Mouse (Mus musculus) forebrain, embryonic 11.5 days (tissue): Measurements from ENCODE around the gene Tmem88b. TPM values are rescaled to one million over a fixed set of nuclear protein-coding genes. Genes with fewer than 3 reads are reported as not detected.

Source experiments
- ATAC-seq: fragments of 200-750 bp; cut with Nextera tagmentation; replicated peaks from 2 replicates; pipeline ENCODE4 v1.8.0; 2017; ENCODE audit warnings: moderate TSS enrichment; ENCODE audit not compliant: low FRiP score
- DNase-seq: peaks from one replicate; pipeline ENCODE4 v3.0.0-alpha.2; 2017; ENCODE audit warnings: low spot score
- H3K27ac ChIP-seq: fragments of 300-500 bp; sonication (generic); 2 replicates; pipeline ENCODE4 v1.5.1; 2014; ENCODE audit warnings: low read depth, low read length
- H3K27me3 ChIP-seq: fragments of 300-500 bp; sonication (generic); 2 replicates; pipeline ENCODE4 v1.6.1; 2014; ENCODE audit warnings: mild to moderate bottlenecking, low read length, mixed read lengths; ENCODE audit not compliant: control insufficient read depth, insufficient read depth
- H3K36me3 ChIP-seq: fragments of 300-500 bp; sonication (generic); 2 replicates; pipeline ENCODE4 v1.6.1; 2014; ENCODE audit warnings: mild to moderate bottlenecking, low read length, moderate library complexity, mixed read lengths; ENCODE audit not compliant: control insufficient read depth, insufficient read depth
- H3K4me1 ChIP-seq: fragments of 300-500 bp; sonication (generic); replicated peaks from 2 replicates; pipeline ENCODE4 v1.6.1; 2014; ENCODE audit warnings: low read length, mixed read lengths; ENCODE audit not compliant: control insufficient read depth, insufficient read depth
- H3K4me2 ChIP-seq: fragments of 300-500 bp; sonication (generic); 2 replicates; pipeline ENCODE4 v1.6.1; 2014; ENCODE audit warnings: low read depth, mild to moderate bottlenecking, low read length, moderate library complexity, mixed read lengths; ENCODE audit not compliant: severe bottlenecking
- H3K4me3 ChIP-seq: fragments of 300-500 bp; sonication (generic); 2 replicates; pipeline ENCODE4 v1.5.1; 2014; ENCODE audit warnings: low read depth, low read length
- H3K9ac ChIP-seq: fragments of 300-500 bp; sonication (generic); 2 replicates; pipeline ENCODE4 v1.6.1; 2014; ENCODE audit warnings: low read length
- H3K9me3 ChIP-seq: fragments of 300-500 bp; sonication (generic); 2 replicates; pipeline ENCODE4 v1.6.1; 2016; ENCODE audit warnings: low read length, mixed read lengths; ENCODE audit not compliant: control insufficient read depth
- WGBS: fragments of 180-500 bp; shearing (Covaris S2); extraction: QIAGEN DNeasy Blood & Tissue Kit; methylation state at CpG from one replicate; pipeline ENCODE4 v1.1.7; 2014; 5-methylcytosine and 5-hydroxymethylcytosine counted together
- polyA plus RNA-seq: library from polyadenylated mRNA; unstranded; fragments of >200 nt; fragmentation: Nextera tagmentation; extraction: Ambion mirVana; gene quantifications from 2 replicates; pipeline ENCODE4 v1.2.1, GENCODE M21; 2014

The Tmem88b gene
- polyA plus RNA-seq, 1 experiment from 2014 or later, result 0.43 TPM

DNA sequence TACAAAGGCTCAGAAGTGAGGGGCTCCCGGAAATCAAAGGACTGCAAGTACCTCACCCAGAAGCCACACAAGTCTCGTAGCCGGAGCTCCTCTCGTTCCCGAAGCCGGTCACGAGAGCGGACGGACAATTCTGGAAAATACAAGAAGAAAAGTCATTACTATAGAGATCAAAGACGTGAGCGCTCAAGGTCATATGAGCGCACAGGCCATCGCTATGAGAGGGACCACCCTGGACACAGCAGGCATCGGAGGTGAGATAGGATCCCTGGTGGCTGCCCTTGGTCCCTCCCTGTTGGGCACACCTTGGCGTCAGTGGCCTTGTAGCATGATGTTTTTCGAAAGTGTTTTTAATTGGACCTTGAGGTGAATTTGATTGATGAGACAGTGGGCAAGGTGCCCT lies 37.8 kb upstream of the Tmem88b start:
- no peak for DNase-seq
- ATAC-seq, result no peak

DNA sequence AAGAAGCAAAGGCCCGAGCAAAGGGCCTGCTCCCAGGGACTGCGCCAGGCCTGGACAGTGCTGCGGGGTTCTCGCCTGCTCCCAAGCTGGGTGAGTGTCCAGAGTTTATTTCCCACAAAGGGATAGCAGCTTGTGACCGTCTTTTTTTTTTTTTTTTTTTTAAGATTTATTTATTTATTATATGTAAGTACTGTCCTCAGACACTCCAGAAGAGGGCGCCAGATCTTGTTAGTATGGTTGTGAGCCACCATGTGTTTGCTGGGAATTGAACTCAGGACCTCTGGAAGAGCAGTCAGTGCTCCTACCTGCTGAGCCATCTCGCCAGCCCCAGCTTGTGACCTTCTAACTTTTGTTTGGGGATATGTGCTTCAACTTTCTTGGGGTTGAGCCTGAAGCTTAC lies 35.4 kb upstream of the Tmem88b start:
- H3K4me2 ChIP-seq, result no peak overlapping the region
- H3K36me3 ChIP-seq, result peaks cover 43% of the 10 kb centered on the region
- 87% methylated on average over 7 of the region's 7 CpGs for WGBS
- H3K27ac ChIP-seq, result no peak overlapping the region
- H3K27me3 ChIP-seq, result no peaks in the 10 kb centered on the region
- DNase-seq (no peak), ATAC-seq (no peak)
- no peak overlapping the region for H3K4me3 ChIP-seq
- H3K9ac ChIP-seq, result no peak overlapping the region
- no peaks in the 10 kb centered on the region for H3K4me1 ChIP-seq
- no peaks in the 10 kb centered on the region for H3K9me3 ChIP-seq

More for the DNA sequence above, 37.8 kb upstream of the Tmem88b start:
- no peaks in the 10 kb centered on the region for H3K4me1 ChIP-seq
- H3K27me3 ChIP-seq, result no peaks in the 10 kb centered on the region
- no peaks in the 10 kb centered on the region for H3K9me3 ChIP-seq
- no peak overlapping the region for H3K27ac ChIP-seq
- H3K9ac ChIP-seq, result no peak overlapping the region
- WGBS, result 96% methylated on average over 16 of the region's 16 CpGs
- no peak overlapping the region for H3K4me3 ChIP-seq
- H3K4me2 ChIP-seq, result no peak overlapping the region
- H3K36me3 ChIP-seq, result peaks cover 37% of the 10 kb centered on the region

DNA sequence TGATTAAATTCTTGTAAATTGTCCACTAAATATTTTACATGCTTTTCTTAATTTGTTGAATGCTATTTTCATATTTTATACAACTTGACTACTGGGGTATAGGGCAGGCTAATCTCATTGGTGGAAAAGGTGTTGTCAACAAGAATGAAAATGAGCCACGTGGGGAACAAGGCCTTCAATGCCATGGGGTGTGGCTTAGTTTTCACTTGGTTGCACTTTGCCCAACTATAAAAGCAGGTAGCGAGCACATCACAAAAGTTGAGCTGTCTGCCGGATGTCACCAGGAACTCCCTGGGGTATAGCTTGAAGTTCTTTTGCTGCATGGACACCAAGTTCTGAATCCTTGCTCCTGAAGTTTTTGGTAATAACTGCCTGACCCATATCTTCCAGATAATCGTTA lies 31.9 kb upstream of the Tmem88b start:
- DNase-seq, result no peak
- no peaks in the 10 kb centered on the region for H3K9me3 ChIP-seq
- no peaks in the 10 kb centered on the region for H3K27me3 ChIP-seq
- ATAC-seq, result no peak
- no peak overlapping the region for H3K4me2 ChIP-seq
- peaks cover 7% of the 10 kb centered on the region for H3K4me1 ChIP-seq
- WGBS, result 83% methylated on average over 4 of the region's 4 CpGs
- H3K36me3 ChIP-seq, result peaks cover 22% of the 10 kb centered on the region
- no peak overlapping the region for H3K4me3 ChIP-seq
- H3K27ac ChIP-seq, result no peak overlapping the region
- no peak overlapping the region for H3K9ac ChIP-seq

DNA sequence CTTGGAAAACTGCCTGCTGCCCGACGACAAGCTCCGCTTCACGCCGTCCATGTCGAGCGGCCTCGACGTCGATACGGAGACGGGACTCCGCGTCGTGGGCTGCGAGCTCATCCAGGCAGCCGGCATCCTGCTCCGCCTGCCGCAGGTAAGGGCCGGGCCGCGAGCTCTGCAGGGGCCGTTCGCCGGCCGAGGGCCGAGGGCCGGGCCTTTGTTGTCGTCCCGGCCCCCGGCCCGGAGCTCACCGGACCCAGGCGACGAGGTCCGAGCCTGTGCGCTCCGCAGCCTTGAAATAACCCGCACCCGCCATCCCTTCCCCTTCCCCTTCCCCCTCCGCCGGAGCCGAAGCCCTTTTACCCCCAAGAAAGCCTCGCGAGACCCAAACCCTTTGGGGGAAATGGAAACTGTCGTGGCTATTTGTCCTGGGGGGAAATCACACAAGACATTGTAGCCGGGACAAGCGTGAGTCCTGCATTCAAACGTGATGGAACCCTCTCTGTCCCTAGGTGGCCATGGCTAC lies 27.0 kb upstream of the Tmem88b start:
- ATAC-seq, result peak; percentile 40
- WGBS, result under 1% methylated on average over 49 of the region's 49 CpGs
- Histone ChIP-seq H3K36me3 (peaks cover 7% of the 10 kb centered on the region), H3K27me3 (no peaks in the 10 kb centered on the region), H3K4me1 (peaks cover 8% of the 10 kb centered on the region), H3K27ac (peak overlapping the region; percentile 71), H3K9ac (peak overlapping the region; percentile 99), H3K4me3 (peak overlapping the region; percentile 100), H3K9me3 (no peaks in the 10 kb centered on the region), H3K4me2 (peak overlapping the region; percentile 97)
- no peak for DNase-seq

DNA sequence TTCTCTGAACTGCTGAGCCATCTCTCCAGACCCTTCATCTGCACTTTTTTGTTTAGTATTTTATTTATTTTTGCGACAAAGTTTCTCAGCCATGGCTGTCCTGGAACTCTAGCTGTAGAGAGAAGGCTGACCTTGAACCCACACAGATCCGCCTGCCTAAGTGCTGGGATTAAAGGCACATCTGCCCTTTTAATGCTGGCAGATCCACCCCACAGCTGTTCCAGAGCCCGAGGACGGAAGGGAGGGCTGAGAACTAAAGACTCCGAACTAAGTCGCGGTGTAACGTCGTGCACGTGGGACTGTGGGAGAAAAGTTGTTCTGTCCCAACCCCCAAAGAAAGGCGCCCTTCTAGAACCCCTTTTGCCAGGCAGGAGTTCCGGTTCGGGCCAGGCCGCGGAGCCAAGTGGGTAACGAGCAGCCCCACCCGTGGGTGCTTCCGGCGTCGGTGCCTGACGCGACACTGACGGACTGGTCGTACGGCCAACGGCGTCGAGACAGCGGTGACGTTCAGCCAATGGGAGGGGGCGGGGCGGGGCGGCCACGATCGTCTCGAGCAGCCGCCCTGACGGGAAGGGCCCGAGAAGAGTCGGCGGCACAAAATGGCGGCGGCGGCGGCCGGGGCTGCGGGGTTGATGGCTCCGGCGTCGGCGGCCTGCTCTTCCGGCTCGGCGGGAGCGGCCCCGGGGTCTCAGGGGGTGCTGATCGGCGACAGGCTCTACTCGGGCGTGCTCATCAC lies 26.4 kb upstream of the Tmem88b start, which contains the start of gene Ccnl2:
Gene Ccnl2 (plus strand): TSS at position 561 of the 736 bp plus-strand sequence.
- peaks cover 8% of the 10 kb centered on the region for H3K4me1 ChIP-seq

DNA sequence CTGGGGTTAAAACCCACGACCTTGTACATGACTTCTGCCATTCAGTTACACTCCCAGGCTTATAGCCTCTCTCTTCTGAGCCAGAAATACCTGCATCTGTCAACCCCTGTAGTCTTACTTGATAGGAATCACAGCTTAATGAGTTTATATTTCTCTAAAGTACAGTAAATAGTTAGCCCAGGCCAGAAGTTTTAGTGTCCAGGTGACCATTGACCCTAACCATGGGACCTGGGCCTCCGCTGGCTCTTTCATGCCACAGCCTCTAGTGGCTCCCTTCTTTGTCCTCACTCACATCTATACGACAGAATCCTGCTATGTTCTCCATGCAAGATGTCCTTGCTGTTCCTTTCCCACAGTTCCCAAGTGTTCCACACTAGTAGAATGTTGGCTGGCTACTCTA lies 22.2 kb upstream of the Tmem88b start:
- 89% methylated on average over 3 of the region's 3 CpGs for WGBS
- Histone ChIP-seq H3K27me3 (no peaks in the 10 kb centered on the region), H3K9ac (no peak overlapping the region), H3K27ac (no peak overlapping the region), H3K9me3 (no peaks in the 10 kb centered on the region), H3K4me1 (peaks cover 7% of the 10 kb centered on the region; the same call in 1 of the 2 replicates), H3K4me3 (no peak overlapping the region), H3K4me2 (no peak overlapping the region), H3K36me3 (no peaks in the 10 kb centered on the region; the same call in none of the 2 replicates)
- no peak for ATAC-seq
- DNase-seq, result no peak

More for the DNA sequence above, 26.4 kb upstream of the Tmem88b start, which contains the start of gene Ccnl2:
- Histone ChIP-seq H3K9ac (peak within 1 kb of the TSS; percentile 99), H3K27me3 (no peaks in the 10 kb centered on the region), H3K27ac (peak within 1 kb of the TSS; percentile 71), H3K9me3 (no peaks in the 10 kb centered on the region), H3K4me2 (peak within 1 kb of the TSS; percentile 97), H3K36me3 (peaks cover 7% of the 10 kb centered on the region), H3K4me3 (peak within 1 kb of the TSS; percentile 100)
- DNase-seq, result peak; percentile 98
- 1% methylated on average over 59 of the region's 60 CpGs for WGBS
- ATAC-seq, result peak; percentile 99

GRCm38 (mm10) chr4:155803340-155804041 lies 17.8 kb upstream of the Tmem88b start:
- DNase-seq (peak; percentile 98), ATAC-seq (peak; percentile 97)
- under 1% methylated on average over 58 of the region's 58 CpGs for WGBS
- H3K27me3 ChIP-seq, result no peaks in the 10 kb centered on the region; the same call in 1 of the 2 replicates
- H3K4me1 ChIP-seq, result peaks cover 5% of the 10 kb centered on the region; the same call in 1 of the 2 replicates
- H3K4me2 ChIP-seq, result peak overlapping the region; percentile 60
- H3K27ac ChIP-seq, result peak overlapping the region; percentile 48; the same call in 1 of the 2 replicates
- peak overlapping the region; percentile 90 for H3K9ac ChIP-seq
- H3K36me3 ChIP-seq, result no peaks in the 10 kb centered on the region; the same call in none of the 2 replicates
- no peaks in the 10 kb centered on the region for H3K9me3 ChIP-seq
- H3K4me3 ChIP-seq, result peak overlapping the region; percentile 91

GRCm38 (mm10) chr4:155802741-155803339 lies 17.2 kb upstream of the Tmem88b start, which contains the start of gene Mrpl20:
Gene Mrpl20, plus strand, starts transcription at chr4:155802878.
- Histone ChIP-seq H3K4me1 (peaks cover 5% of the 10 kb centered on the region; the same call in 1 of the 2 replicates), H3K9me3 (no peaks in the 10 kb centered on the region), H3K27ac (peak within 1 kb of the TSS; percentile 48; the same call in 1 of the 2 replicates), H3K4me3 (peak within 1 kb of the TSS; percentile 91), H3K36me3 (no peaks in the 10 kb centered on the region; the same call in 1 of the 2 replicates), H3K27me3 (no peaks in the 10 kb centered on the region; the same call in 1 of the 2 replicates), H3K4me2 (peak within 1 kb of the TSS; percentile 60), H3K9ac (peak within 1 kb of the TSS; percentile 90)
- no peak for DNase-seq
- peak; percentile 40 for ATAC-seq
- WGBS, result 9% methylated on average over 12 of the region's 12 CpGs
